Mouse (Mus musculus) intestine, postnatal 0 days (tissue): ENCODE data around the gene Acsl3. TPM values are rescaled to one million over a fixed set of nuclear protein-coding genes. Genes with fewer than 3 reads are reported as not detected.

Experiments used
- ATAC-seq: fragments of 200-750 bp; cut with Nextera tagmentation; 2 replicates; pipeline ENCODE4 v1.8.0; 2017; ENCODE audit warnings: mild to moderate bottlenecking, moderate TSS enrichment, moderate library complexity
- H3K27ac ChIP-seq: fragments of 300-500 bp; sonication (generic); 2 replicates; pipeline ENCODE4 v1.5.1; 2014; ENCODE audit warnings: mild to moderate bottlenecking, low read depth, low read length, moderate library complexity
- H3K27me3 ChIP-seq: fragments of 300-500 bp; sonication (generic); replicated peaks from 2 replicates; pipeline ENCODE4 v1.6.1; 2014; ENCODE audit warnings: low read length, mixed read lengths; ENCODE audit not compliant: control insufficient read depth, insufficient read depth
- H3K36me3 ChIP-seq: fragments of 300-500 bp; sonication (generic); 2 replicates; pipeline ENCODE4 v1.6.1; 2014; ENCODE audit warnings: mild to moderate bottlenecking, moderate library complexity; ENCODE audit not compliant: control insufficient read depth, insufficient read depth
- H3K4me1 ChIP-seq: fragments of 300-500 bp; sonication (generic); replicated peaks from 2 replicates; pipeline ENCODE4 v1.6.1; 2014; ENCODE audit warnings: antibody characterized with exemption, low read length, mixed read lengths; ENCODE audit not compliant: control insufficient read depth, insufficient read depth
- H3K4me2 ChIP-seq: fragments of 300-500 bp; sonication (generic); replicated peaks from 2 replicates; pipeline ENCODE4 v1.6.1; 2014; ENCODE audit warnings: low read depth, mild to moderate bottlenecking, moderate library complexity
- H3K4me3 ChIP-seq: fragments of 300-500 bp; sonication (generic); 2 replicates; pipeline ENCODE4 v1.5.1; 2014; ENCODE audit warnings: low read depth, low read length
- H3K9ac ChIP-seq: fragments of 300-500 bp; sonication (generic); 2 replicates; pipeline ENCODE4 v1.6.1; 2014; ENCODE audit warnings: mild to moderate bottlenecking, low read depth, low read length
- H3K9me3 ChIP-seq: fragments of 300-500 bp; sonication (generic); 2 replicates; pipeline ENCODE4 v1.6.1; 2016; ENCODE audit warnings: mixed run types; ENCODE audit not compliant: control insufficient read depth
- CTCF ChIP-seq: sonication (generic); IDR thresholded peaks from 2 replicates; pipeline ENCODE4 v1.5.1; 2016; ENCODE audit warnings: low read depth, mild to moderate bottlenecking, control low read depth, antibody characterized with exemption, moderate library complexity
- WGBS: fragments of 180-500 bp; shearing (Covaris S2); extraction: QIAGEN DNeasy Blood & Tissue Kit; methylation state at CpG from one replicate; pipeline ENCODE4 v1.1.7; 2014; 5-methylcytosine and 5-hydroxymethylcytosine counted together
- polyA plus RNA-seq: library from polyadenylated mRNA; unstranded; fragments of >200 nt; fragmentation: Nextera tagmentation; extraction: Ambion mirVana; gene quantifications from 2 replicates; pipeline ENCODE4 v1.2.1, GENCODE M21; 2015

Acsl3 gene
- polyA plus RNA-seq, 1 experiment from 2014 or later: 75.2 TPM

- H3K27me3 ChIP-seq: no peaks in the 10 kb centered on the region
Measured at GRCm38 (mm10) chr1:78743318-78743717, 85.7 kb downstream of the Acsl3 start.

DNA sequence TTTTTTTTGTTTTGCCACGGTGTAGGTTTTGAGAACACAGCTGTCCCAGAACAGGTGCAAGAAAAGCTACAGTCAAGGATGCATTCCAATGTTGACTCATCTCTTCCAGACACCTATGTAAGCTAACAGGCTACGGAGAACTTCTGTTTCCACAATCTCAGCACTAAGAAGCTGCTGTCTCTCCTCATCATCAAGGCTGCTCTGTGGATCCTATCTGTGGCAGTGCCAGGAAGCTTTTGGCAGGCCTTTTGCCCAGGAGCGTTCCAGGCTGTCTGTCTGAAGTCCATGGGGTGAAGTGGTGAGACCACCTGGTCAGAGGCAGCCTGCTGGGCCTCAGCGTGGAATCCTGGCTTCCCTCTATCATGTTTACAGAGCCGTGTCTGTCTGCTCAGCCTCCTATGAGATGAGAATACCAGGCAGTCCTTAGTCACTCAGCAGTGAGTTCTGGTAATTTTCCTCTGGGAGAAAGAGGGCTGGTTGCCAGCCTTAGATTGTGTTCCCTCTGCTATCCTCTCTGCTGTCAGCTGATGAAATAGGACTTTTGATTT is 87.7 kb downstream of the Acsl3 start:
- WGBS: 26% methylated on average over 5 of the region's 5 CpGs
- Histone ChIP-seq H3K9me3 (no peaks in the 10 kb centered on the region), H3K27ac (no peak overlapping the region), H3K4me2 (no peak overlapping the region), H3K36me3 (no peaks in the 10 kb centered on the region), H3K4me1 (no peaks in the 10 kb centered on the region), H3K4me3 (no peak overlapping the region), H3K27me3 (no peaks in the 10 kb centered on the region), H3K9ac (no peak overlapping the region)
- TF ChIP-seq CTCF: no peak
- peak; percentile 16; the same call in 1 of the 2 replicates for ATAC-seq

More at GRCm38 (mm10) chr1:78743318-78743717, 85.7 kb downstream of the Acsl3 start:
- Histone ChIP-seq H3K9me3 (no peaks in the 10 kb centered on the region), H3K4me3 (no peak overlapping the region), H3K4me1 (no peaks in the 10 kb centered on the region), H3K27ac (no peak overlapping the region), H3K9ac (no peak overlapping the region), H3K4me2 (no peak overlapping the region), H3K36me3 (no peaks in the 10 kb centered on the region)
- ATAC-seq: no peak
- TF ChIP-seq CTCF: no peak
- WGBS: 93% methylated on average over 4 of the region's 4 CpGs

Other genes with a start within 250 kb of the Acsl3 start
- gene Farsb, start 168.9 kb upstream of the Acsl3 start, polyA plus RNA-seq: 59.2 and 61.5 TPM in 2 replicates
- gene Mogat1, start 146.8 kb upstream of the Acsl3 start, polyA plus RNA-seq: 0.44 and 0.98 TPM in 2 replicates
- 3.6 and 5.6 TPM in 2 replicates for gene BC035947, start 145.7 kb upstream of the Acsl3 start, polyA plus RNA-seq
- gene Utp14b, start 213 bp downstream of the Acsl3 start, polyA plus RNA-seq: 5.1 and 5.5 TPM in 2 replicates
- gene Kcne4, start 158.9 kb downstream of the Acsl3 start, polyA plus RNA-seq: 5.6 and 5.9 TPM in 2 replicates